28 mouse cellular contexts compared by ENCODE assay signal in the genomic region with DNA sequence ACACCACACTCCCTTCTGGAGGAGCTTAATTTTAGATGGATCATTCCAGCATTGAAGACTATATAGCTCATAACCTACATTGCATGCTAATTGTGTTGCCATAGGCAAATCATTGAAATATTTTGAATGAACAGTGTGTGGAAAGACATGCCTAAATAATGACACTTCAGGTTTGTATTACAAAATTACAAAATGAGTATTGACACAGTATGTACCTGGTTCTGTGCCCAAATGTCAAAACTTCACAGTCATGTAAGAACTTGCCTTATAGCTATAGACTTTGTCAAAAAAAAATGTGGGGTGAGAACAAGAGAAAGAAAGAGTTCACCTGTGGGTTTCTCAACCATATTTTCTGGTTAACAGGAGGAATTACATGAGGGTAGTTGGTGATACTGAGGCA. TPM values are rescaled to one million over a fixed set of nuclear protein-coding genes. Genes with fewer than 3 reads are reported as not detected.
"Had no signal": no experiment of that assay in that cellular context is flagged by ENCODE, and none has a peak within 500 bp of the region (broad histone marks: within the 10 kb centered on the region; RNA-seq: fewer than 3 reads in every experiment).

No protein-coding gene starts in this region.

- H3K9me3 ChIP-seq: lung, embryonic 15.5 days; midbrain, embryonic 10.5 days; midbrain, embryonic 13.5 days; midbrain, embryonic 15.5 days; neural tube, embryonic 13.5 days; neural tube, embryonic 15.5 days had no signal

- H3K27ac ChIP-seq: liver, embryonic 14.5 days; lung, embryonic 15.5 days; midbrain, embryonic 10.5 days; midbrain, embryonic 13.5 days; midbrain, embryonic 15.5 days; neural tube, embryonic 13.5 days; neural tube, embryonic 15.5 days had no signal

- H3K4me2 ChIP-seq: lung, embryonic 15.5 days; midbrain, embryonic 13.5 days; midbrain, embryonic 15.5 days; neural tube, embryonic 13.5 days; neural tube, embryonic 15.5 days had no signal

- DNase-seq: lung, adult 18-20 months; lung, postnatal 14 days; lung, postnatal 4 days; retina, postnatal 1 day; right cerebral cortex, adult 18-20 months; right cerebral cortex, postnatal 25 days; right cerebral cortex, postnatal 4 days; spleen, adult 18-20 months; thymus, adult 18-20 months; thymus, postnatal 14 days; thymus, postnatal 36 days had no signal

- H3K4me3 ChIP-seq: lung, embryonic 15.5 days; midbrain, embryonic 10.5 days; midbrain, embryonic 13.5 days; midbrain, embryonic 15.5 days; myocyte; neural tube, embryonic 13.5 days; neural tube, embryonic 15.5 days had no signal

- H3K9ac ChIP-seq: liver, embryonic 14.5 days; lung, embryonic 15.5 days; midbrain, embryonic 13.5 days; midbrain, embryonic 15.5 days; neural tube, embryonic 13.5 days; neural tube, embryonic 15.5 days had no signal

- H3K36me3 ChIP-seq: lung, embryonic 15.5 days; midbrain, embryonic 10.5 days; midbrain, embryonic 13.5 days; midbrain, embryonic 15.5 days; neural tube, embryonic 13.5 days; neural tube, embryonic 15.5 days had no signal

- H3K4me1 ChIP-seq: lung, embryonic 15.5 days; midbrain, embryonic 10.5 days; midbrain, embryonic 13.5 days; midbrain, embryonic 15.5 days; neural tube, embryonic 13.5 days; neural tube, embryonic 15.5 days had no signal

- H3K27me3 ChIP-seq: lung, embryonic 15.5 days; midbrain, embryonic 13.5 days; midbrain, embryonic 15.5 days; neural tube, embryonic 13.5 days; neural tube, embryonic 15.5 days had no signal

- ATAC-seq: lung, postnatal 0 days; midbrain, embryonic 13.5 days; midbrain, embryonic 15.5 days had no signal

RNA-seq across cellular contexts. Expression of a gene that starts 52.9 kb away (rescaled TPM):
- total RNA-seq: megakaryocyte, adult 5-6 weeks; megakaryocyte-erythroid progenitor cell, adult 5-6 weeks had no signal
- polyA plus RNA-seq: liver, embryonic 14.5 days; liver, embryonic 16.5 days; lung, embryonic 15.5 days; midbrain, embryonic 10.5 days; midbrain, embryonic 13.5 days; midbrain, embryonic 15.5 days; myocyte; neural tube, embryonic 11.5 days; neural tube, embryonic 13.5 days; neural tube, embryonic 15.5 days; small intestine, adult 2 months; stomach, embryonic 14.5 days; stomach, embryonic 16.5 days; thymus, postnatal 0 days had no signal
